Mouse (Mus musculus): ENCODE measurements around the gene Rasal2.
A peak's percentile ranks its signal among the peaks of the same experiment; 100 is the strongest.

Gene Rasal2

GRCm38 (mm10) chr1:157439101-157439500 is 26.7 kb upstream of the Rasal2 start:
- DNase-seq, result no peak

GRCm38 (mm10) chr1:157438290-157438689 is 25.9 kb upstream of the Rasal2 start:
- DNase-seq, result no peak

- DNase-seq, result no peak
Observed at GRCm38 (mm10) chr1:157435926-157436325, 23.5 kb upstream of the Rasal2 start.

- DNase-seq, result no peak
Observed at GRCm38 (mm10) chr1:157434404-157434803, 22.0 kb upstream of the Rasal2 start.

GRCm38 (mm10) chr1:157433316-157433715 is 20.9 kb upstream of the Rasal2 start:
- no peak for DNase-seq

GRCm38 (mm10) chr1:157428366-157428765 is 16.0 kb upstream of the Rasal2 start:
- DNase-seq, result no peak

- DNase-seq, result no peak
Observed at GRCm38 (mm10) chr1:157427604-157428003, 15.2 kb upstream of the Rasal2 start.

GRCm38 (mm10) chr1:157426933-157427332 is 14.5 kb upstream of the Rasal2 start:
- no peak for DNase-seq

GRCm38 (mm10) chr1:157425741-157426427 is 13.5 kb upstream of the Rasal2 start:
- DNase-seq, result no peak

GRCm38 (mm10) chr1:157417861-157418260 is 5.5 kb upstream of the Rasal2 start:
- DNase-seq, result no peak

GRCm38 (mm10) chr1:157417414-157417813 is 5.0 kb upstream of the Rasal2 start:
- DNase-seq, result no peak

GRCm38 (mm10) chr1:157416628-157417027 is 4.2 kb upstream of the Rasal2 start:
- no peak for DNase-seq

- no peak for DNase-seq
Observed at GRCm38 (mm10) chr1:157415771-157416170, 3.4 kb upstream of the Rasal2 start.

GRCm38 (mm10) chr1:157411711-157412380 is 549 bp downstream of the Rasal2 start:
- DNase-seq, result peak; percentile 68

GRCm38 (mm10) chr1:157411341-157411710 is 1.1 kb downstream of the Rasal2 start:
- no peak for DNase-seq

- DNase-seq, result no peak
Observed at GRCm38 (mm10) chr1:157410937-157411336, 1.5 kb downstream of the Rasal2 start.

- no peak for DNase-seq
Observed at GRCm38 (mm10) chr1:157409648-157410047, 2.7 kb downstream of the Rasal2 start.

- no peak for DNase-seq
Observed at GRCm38 (mm10) chr1:157388027-157388426, 24.4 kb downstream of the Rasal2 start.

- no peak for DNase-seq
Observed at GRCm38 (mm10) chr1:157380694-157381093, 31.7 kb downstream of the Rasal2 start.

- no peak for DNase-seq
Observed at GRCm38 (mm10) chr1:157370397-157370796, 42.0 kb downstream of the Rasal2 start.

GRCm38 (mm10) chr1:157368316-157368715 is 44.1 kb downstream of the Rasal2 start:
- DNase-seq, result no peak

GRCm38 (mm10) chr1:157346661-157347060 is 65.7 kb downstream of the Rasal2 start:
- no peak for DNase-seq

- DNase-seq, result peak; percentile 6
Observed at GRCm38 (mm10) chr1:157343519-157343918, 68.9 kb downstream of the Rasal2 start.

- no peak for DNase-seq
Observed at GRCm38 (mm10) chr1:157334834-157335233, 77.6 kb downstream of the Rasal2 start.

GRCm38 (mm10) chr1:157328068-157328467 is 84.3 kb downstream of the Rasal2 start:
- no peak for DNase-seq
